10 mouse cellular contexts compared by ENCODE assay signal in genomic region chr7:44633407-44633806, GRCm38 (mm10). TPM values are rescaled to one million over a fixed set of nuclear protein-coding genes. Genes with fewer than 3 reads are reported as not detected.
A peak's percentile ranks its signal among the peaks of the same experiment; 100 is the strongest.
DNase-seq lines count a peak whose midpoint lies in the region; TF ChIP-seq lines count a peak whose summit lies in the region.
"Had no signal": no experiment of that assay in that cellular context is flagged by ENCODE, and none has a peak within 500 bp of the region (broad histone marks: within the 10 kb centered on the region; RNA-seq: fewer than 3 reads in every experiment).

No protein-coding gene starts in this region.

- TF ChIP-seq CTCF in layer of hippocampus, adult 2 months (conservative IDR thresholded peaks at IDR 0.05), result peak; percentile 72

- DNase-seq in cerebellum, adult 9-10 months, result peak; percentile 58
- DNase-seq in cerebellum, adult 11-12 months, result no peak
- no peak for DNase-seq in layer of hippocampus, adult 2 months (ENCODE audit: low spot score in 2 of 2)
- DNase-seq in layer of hippocampus, adult 9-11 months, result no peak
- peak; percentile 11 for DNase-seq in thymus, postnatal 14 days
- DNase-seq in thymus, postnatal 36 days, result no peak
- peak; percentile 72 for DNase-seq in testis, postnatal 10 days (ENCODE audit: low spot score)
- DNase-seq in urinary bladder, postnatal 14 days (ENCODE audit: low spot score), result no peak

- H3K4me3 ChIP-seq in layer of hippocampus, adult 2 months, result no peak overlapping the region
- H3K4me3 ChIP-seq: forebrain, embryonic 15.5 days had no signal

- no peak overlapping the region for H3K27ac ChIP-seq in layer of hippocampus, adult 2 months
- H3K27ac ChIP-seq: forebrain, embryonic 15.5 days had no signal

RNA-seq across cellular contexts. Expression of gene Myh14, which starts 37.2 kb away (rescaled TPM):
- total RNA-seq in layer of hippocampus, adult 2 months (2021), result 10 to 100 TPM; 30.4 TPM
- total RNA-seq: monocyte, adult 5-6 weeks had no signal

RNA-seq across cellular contexts. Expression of gene Kcnc3, which starts 42.9 kb away (rescaled TPM):
- total RNA-seq in layer of hippocampus, adult 2 months (2021), result 100 to 1,000 TPM; 184 to 186 TPM

Comparison
In these comparisons a context has a peak if more than half of its experiments do, and no peak if none do; other contexts are left out.
1. DNase-seq: peak in cerebellum, adult 9-10 months (single experiment), thymus, postnatal 14 days (single experiment) and testis, postnatal 10 days (single experiment); none in cerebellum, adult 11-12 months (single experiment), layer of hippocampus, adult 2 months (0 of 2), layer of hippocampus, adult 9-11 months (single experiment), thymus, postnatal 36 days (0 of 2) and urinary bladder, postnatal 14 days (single experiment).